Mouse (Mus musculus) liver, embryonic 16.5 days (tissue): Measurements from ENCODE around the gene Ccpg1. TPM values are rescaled to one million over a fixed set of nuclear protein-coding genes. Genes with fewer than 3 reads are reported as not detected.

Source experiments
- ATAC-seq: fragments of 200-750 bp; cut with Nextera tagmentation; 2 replicates; pipeline ENCODE4 v1.8.0; 2017; ENCODE audit warnings: low read depth, mild to moderate bottlenecking, moderate number of reproducible peaks, moderate library complexity
- H3K27ac ChIP-seq: fragments of 300-500 bp; sonication (generic); 2 replicates; pipeline ENCODE4 v1.5.1; 2014; ENCODE audit warnings: mild to moderate bottlenecking, low read length
- H3K27me3 ChIP-seq: fragments of 300-500 bp; sonication (generic); 2 replicates; pipeline ENCODE4 v1.6.1; 2014; ENCODE audit warnings: low read depth, low read length, mixed read lengths; ENCODE audit not compliant: control insufficient read depth, insufficient read depth
- H3K36me3 ChIP-seq: fragments of 300-500 bp; sonication (generic); 2 replicates; pipeline ENCODE4 v1.6.1; 2014; ENCODE audit warnings: mild to moderate bottlenecking; ENCODE audit not compliant: control insufficient read depth, insufficient read depth
- H3K4me1 ChIP-seq: fragments of 300-500 bp; sonication (generic); 2 replicates; pipeline ENCODE4 v1.6.1; 2014; ENCODE audit warnings: low read depth, low read length, mixed read lengths; ENCODE audit not compliant: control insufficient read depth
- H3K4me2 ChIP-seq: fragments of 300-500 bp; sonication (generic); 2 replicates; pipeline ENCODE4 v1.6.1; 2014; ENCODE audit warnings: low read depth, low read length, mixed read lengths
- H3K4me3 ChIP-seq: fragments of 300-500 bp; sonication (generic); 2 replicates; pipeline ENCODE4 v1.5.1; 2014; ENCODE audit warnings: low read depth, mild to moderate bottlenecking, low read length
- H3K9ac ChIP-seq: fragments of 300-500 bp; sonication (generic); 2 replicates; pipeline ENCODE4 v1.6.1; 2014; ENCODE audit warnings: low read depth, low read length
- H3K9me3 ChIP-seq: fragments of 300-500 bp; sonication (generic); replicated peaks from 2 replicates; pipeline ENCODE4 v1.6.1; 2016; ENCODE audit warnings: low read length; ENCODE audit not compliant: control insufficient read depth
- whole genome bisulfite sequencing: fragments of 180-500 bp; shearing (Covaris S2); extraction: QIAGEN DNeasy Blood & Tissue Kit; methylation state at CpG from one replicate; pipeline ENCODE4 v1.1.7; 2014; ENCODE audit not compliant: insufficient replicate concordance; 5-methylcytosine and 5-hydroxymethylcytosine counted together
- polyA plus RNA-seq: library from polyadenylated mRNA; unstranded; fragments of >200 nt; fragmentation: Nextera tagmentation; extraction: Ambion mirVana; gene quantifications from 2 replicates; pipeline ENCODE4 v1.2.1, GENCODE M21; 2015

Gene Ccpg1
- polyA plus RNA-seq, 1 experiment from 2014 or later, result 13.3 TPM

- WGBS, result 46% methylated on average over 2 of the region's 2 CpGs
- no peak overlapping the region for H3K9ac ChIP-seq
- H3K4me2 ChIP-seq, result no peak overlapping the region
- no peaks in the 10 kb centered on the region for H3K9me3 ChIP-seq
- H3K27me3 ChIP-seq, result no peaks in the 10 kb centered on the region
- H3K4me3 ChIP-seq, result no peak overlapping the region
- no peaks in the 10 kb centered on the region for H3K36me3 ChIP-seq
- no peak for ATAC-seq
- H3K4me1 ChIP-seq, result peaks cover 16% of the 10 kb centered on the region
- no peak overlapping the region for H3K27ac ChIP-seq
Measured at GRCm38 (mm10) chr9:72983066-72983465, 2.2 kb upstream of the Ccpg1 start.

GRCm38 (mm10) chr9:72987703-72988102, 2.5 kb downstream of the Ccpg1 start:
- H3K27ac ChIP-seq, result no peak overlapping the region

GRCm38 (mm10) chr9:72988706-72989105, 3.5 kb downstream of the Ccpg1 start:
- no peaks in the 10 kb centered on the region for H3K27me3 ChIP-seq
- H3K27ac ChIP-seq, result no peak overlapping the region
- H3K4me1 ChIP-seq, result peaks cover 19% of the 10 kb centered on the region
- no peaks in the 10 kb centered on the region for H3K36me3 ChIP-seq
- 75% methylated on average over 5 of the region's 5 CpGs for WGBS
- H3K4me2 ChIP-seq, result no peak overlapping the region
- no peak overlapping the region for H3K9ac ChIP-seq
- H3K9me3 ChIP-seq, result no peaks in the 10 kb centered on the region
- no peak overlapping the region for H3K4me3 ChIP-seq
- no peak for ATAC-seq

More at GRCm38 (mm10) chr9:72987703-72988102, 2.5 kb downstream of the Ccpg1 start:
- H3K4me1 ChIP-seq, result peaks cover 19% of the 10 kb centered on the region
- H3K27me3 ChIP-seq, result no peaks in the 10 kb centered on the region
- H3K36me3 ChIP-seq, result no peaks in the 10 kb centered on the region
- no peaks in the 10 kb centered on the region for H3K9me3 ChIP-seq
- H3K9ac ChIP-seq, result no peak overlapping the region
- ATAC-seq, result no peak
- no peak overlapping the region for H3K4me3 ChIP-seq
- 44% methylated on average over 3 of the region's 3 CpGs for WGBS
- H3K4me2 ChIP-seq, result no peak overlapping the region

GRCm38 (mm10) chr9:72991420-72991819, 6.2 kb downstream of the Ccpg1 start:
- no peak overlapping the region for H3K4me2 ChIP-seq
- no peaks in the 10 kb centered on the region for H3K9me3 ChIP-seq
- 64% methylated on average over 2 of the region's 2 CpGs for WGBS
- no peak overlapping the region for H3K4me3 ChIP-seq
- no peak for ATAC-seq
- no peak overlapping the region for H3K27ac ChIP-seq
- H3K4me1 ChIP-seq, result peaks cover 6% of the 10 kb centered on the region; the same call in 1 of the 2 replicates
- no peak overlapping the region for H3K9ac ChIP-seq
- H3K27me3 ChIP-seq, result no peaks in the 10 kb centered on the region
- H3K36me3 ChIP-seq, result no peaks in the 10 kb centered on the region

- H3K4me1 ChIP-seq, result peaks cover 3% of the 10 kb centered on the region; the same call in 1 of the 2 replicates
- H3K36me3 ChIP-seq, result no peaks in the 10 kb centered on the region
- no peak overlapping the region for H3K4me3 ChIP-seq
- H3K27ac ChIP-seq, result no peak overlapping the region
- no peaks in the 10 kb centered on the region for H3K27me3 ChIP-seq
- WGBS, result 72% methylated on average over 5 of the region's 5 CpGs
- no peaks in the 10 kb centered on the region for H3K9me3 ChIP-seq
- H3K4me2 ChIP-seq, result no peak overlapping the region
- ATAC-seq, result no peak
- H3K9ac ChIP-seq, result no peak overlapping the region
Measured at GRCm38 (mm10) chr9:72992576-72992975, 7.3 kb downstream of the Ccpg1 start.

GRCm38 (mm10) chr9:72996167-72996566, 10.9 kb downstream of the Ccpg1 start:
- Histone ChIP-seq H3K36me3 (no peaks in the 10 kb centered on the region), H3K9ac (no peak overlapping the region), H3K4me1 (no peaks in the 10 kb centered on the region), H3K9me3 (no peaks in the 10 kb centered on the region), H3K4me3 (no peak overlapping the region), H3K4me2 (no peak overlapping the region), H3K27me3 (no peaks in the 10 kb centered on the region), H3K27ac (no peak overlapping the region)
- no peak for ATAC-seq

GRCm38 (mm10) chr9:72996806-72997205, 11.6 kb downstream of the Ccpg1 start:
- H3K36me3 ChIP-seq, result no peaks in the 10 kb centered on the region
- H3K27me3 ChIP-seq, result no peaks in the 10 kb centered on the region
- no peak overlapping the region for H3K27ac ChIP-seq
- H3K4me3 ChIP-seq, result no peak overlapping the region
- no peak overlapping the region for H3K4me2 ChIP-seq
- H3K4me1 ChIP-seq, result no peaks in the 10 kb centered on the region
- WGBS, result 63% methylated on average over 7 of the region's 7 CpGs
- H3K9ac ChIP-seq, result no peak overlapping the region
- no peaks in the 10 kb centered on the region for H3K9me3 ChIP-seq
- no peak for ATAC-seq

GRCm38 (mm10) chr9:73000487-73000886, 15.3 kb downstream of the Ccpg1 start:
- Histone ChIP-seq H3K27ac (no peak overlapping the region), H3K9ac (no peak overlapping the region), H3K27me3 (no peaks in the 10 kb centered on the region), H3K36me3 (no peaks in the 10 kb centered on the region; the same call in 1 of the 2 replicates), H3K9me3 (no peaks in the 10 kb centered on the region), H3K4me3 (no peak overlapping the region), H3K4me2 (no peak overlapping the region), H3K4me1 (no peaks in the 10 kb centered on the region; the same call in 1 of the 2 replicates)
- 57% methylated on average over 2 of the region's 2 CpGs for WGBS
- ATAC-seq, result no peak

- no peaks in the 10 kb centered on the region; the same call in 1 of the 2 replicates for H3K4me1 ChIP-seq
- H3K27ac ChIP-seq, result peak overlapping the region; percentile 24
- no peaks in the 10 kb centered on the region for H3K9me3 ChIP-seq
- ATAC-seq, result no peak
- H3K27me3 ChIP-seq, result no peaks in the 10 kb centered on the region
- no peak overlapping the region for H3K9ac ChIP-seq
- WGBS, result 56% methylated on average over 13 of the region's 13 CpGs
- H3K36me3 ChIP-seq, result no peaks in the 10 kb centered on the region; the same call in 1 of the 2 replicates
- no peak overlapping the region for H3K4me3 ChIP-seq
- H3K4me2 ChIP-seq, result no peak overlapping the region
Measured at GRCm38 (mm10) chr9:73001314-73002011, 16.2 kb downstream of the Ccpg1 start.
